Mouse (Mus musculus) kidney, adult 2 months (tissue): ENCODE data around the gene Klf12.

Experiments used
- CTCF ChIP-seq: fragments of 200-500 bp; conservative IDR thresholded peaks from 2 replicates; pipeline ENCODE4 v1.5.1; 2011; ENCODE audit warnings: low read depth, mild to moderate bottlenecking, control low read depth, low read length, moderate library complexity, mixed read lengths; ENCODE audit not compliant: insufficient read depth, insufficient read length
- POLR2A ChIP-seq: fragments of 200-500 bp; IDR thresholded peaks from one replicate; pipeline ENCODE4 v1.6.1; 2011; ENCODE audit warnings: low read depth, low read length, control low read depth

- TF ChIP-seq CTCF (no peak), POLR2A (no peak)
These were observed 178.9 kb downstream of the Klf12 start for GRCm38 (mm10) chr14:100105570-100105969.
